Mouse (Mus musculus): ENCODE measurements around the gene Pih1d1.

- TF ChIP-seq CTCF (IDR thresholded peaks at IDR 0.05; ENCODE audit: low read depth) (0 out of 2 replicates have a peak, but pooled peaks have one; percentile 8), EP300 (IDR thresholded peaks at IDR 0.05; ENCODE audit: low read depth) (no peak)
These were observed 20.5 kb upstream of the Pih1d1 start for GRCm38 (mm10) chr7:45133446-45134159.

All from heart, postnatal 0 days (tissue).